Mouse (Mus musculus): ENCODE results near the gene Myo1e. TPM values are rescaled to one million over a fixed set of nuclear protein-coding genes. Genes with fewer than 3 reads are reported as not detected.
A peak's percentile ranks its signal among the peaks of the same experiment; 100 is the strongest.

Gene Myo1e
- polyA plus RNA-seq, 3 experiments from 2014 or later, result 25.0 to 41.4 (median 29.7) TPM

- no peak for ATAC-seq
Observed at GRCm38 (mm10) chr9:70223142-70223541, 16.0 kb downstream of the Myo1e start.

- no peak for ATAC-seq
Observed at GRCm38 (mm10) chr9:70224046-70224445, 16.9 kb downstream of the Myo1e start.

- ATAC-seq, result no peak
Observed at GRCm38 (mm10) chr9:70226359-70226758, 19.2 kb downstream of the Myo1e start.

GRCm38 (mm10) chr9:70229823-70230222, 22.7 kb downstream of the Myo1e start:
- no peak for ATAC-seq

- ATAC-seq, result no peak
Observed at GRCm38 (mm10) chr9:70232044-70233010, 25.2 kb downstream of the Myo1e start.

GRCm38 (mm10) chr9:70237136-70237535, 30.0 kb downstream of the Myo1e start:
- no peak for ATAC-seq

- peak; percentile 80 for ATAC-seq
Observed at GRCm38 (mm10) chr9:70237561-70237960, 30.4 kb downstream of the Myo1e start.

GRCm38 (mm10) chr9:70238391-70238790, 31.2 kb downstream of the Myo1e start:
- no peak for ATAC-seq

- no peak for ATAC-seq
Observed at GRCm38 (mm10) chr9:70239229-70239628, 32.1 kb downstream of the Myo1e start.

GRCm38 (mm10) chr9:70240703-70241410, 33.7 kb downstream of the Myo1e start:
- ATAC-seq, result no peak

- no peak for ATAC-seq
Observed at GRCm38 (mm10) chr9:70241411-70241961, 34.3 kb downstream of the Myo1e start.

- ATAC-seq, result no peak
Observed at GRCm38 (mm10) chr9:70242112-70242862, 35.1 kb downstream of the Myo1e start.

GRCm38 (mm10) chr9:70243241-70243640, 36.1 kb downstream of the Myo1e start:
- ATAC-seq, result no peak

- ATAC-seq, result no peak
Observed at GRCm38 (mm10) chr9:70243708-70244107, 36.6 kb downstream of the Myo1e start.

- peak; percentile 58 for ATAC-seq
Observed at GRCm38 (mm10) chr9:70244115-70244514, 37.0 kb downstream of the Myo1e start.

GRCm38 (mm10) chr9:70245040-70245439, 37.9 kb downstream of the Myo1e start:
- no peak for ATAC-seq

GRCm38 (mm10) chr9:70246427-70246826, 39.3 kb downstream of the Myo1e start:
- ATAC-seq, result peak; percentile 34

- ATAC-seq, result no peak
Observed at GRCm38 (mm10) chr9:70248046-70248445, 40.9 kb downstream of the Myo1e start.

- no peak for ATAC-seq
Observed at GRCm38 (mm10) chr9:70248826-70249225, 41.7 kb downstream of the Myo1e start.

GRCm38 (mm10) chr9:70249881-70250681, 42.9 kb downstream of the Myo1e start:
- no peak for ATAC-seq

GRCm38 (mm10) chr9:70251441-70251985, 44.4 kb downstream of the Myo1e start:
- no peak for ATAC-seq

All from inflammation-experienced regulatory T-cells, adult 6 months (primary cell).